Mouse (Mus musculus) 416B (cell line): ENCODE measurements around the gene Sart3.
"Not testable (repeated sequence)": the region's sequence is repeated elsewhere in the genome, so short reads cannot be mapped to it uniquely, and the experiment has no call there.

Experiments used
- DNase-seq: peaks from one replicate; pipeline ENCODE4 v3.0.0; 2011; ENCODE audit warnings: low read depth

Gene Sart3

DNA sequence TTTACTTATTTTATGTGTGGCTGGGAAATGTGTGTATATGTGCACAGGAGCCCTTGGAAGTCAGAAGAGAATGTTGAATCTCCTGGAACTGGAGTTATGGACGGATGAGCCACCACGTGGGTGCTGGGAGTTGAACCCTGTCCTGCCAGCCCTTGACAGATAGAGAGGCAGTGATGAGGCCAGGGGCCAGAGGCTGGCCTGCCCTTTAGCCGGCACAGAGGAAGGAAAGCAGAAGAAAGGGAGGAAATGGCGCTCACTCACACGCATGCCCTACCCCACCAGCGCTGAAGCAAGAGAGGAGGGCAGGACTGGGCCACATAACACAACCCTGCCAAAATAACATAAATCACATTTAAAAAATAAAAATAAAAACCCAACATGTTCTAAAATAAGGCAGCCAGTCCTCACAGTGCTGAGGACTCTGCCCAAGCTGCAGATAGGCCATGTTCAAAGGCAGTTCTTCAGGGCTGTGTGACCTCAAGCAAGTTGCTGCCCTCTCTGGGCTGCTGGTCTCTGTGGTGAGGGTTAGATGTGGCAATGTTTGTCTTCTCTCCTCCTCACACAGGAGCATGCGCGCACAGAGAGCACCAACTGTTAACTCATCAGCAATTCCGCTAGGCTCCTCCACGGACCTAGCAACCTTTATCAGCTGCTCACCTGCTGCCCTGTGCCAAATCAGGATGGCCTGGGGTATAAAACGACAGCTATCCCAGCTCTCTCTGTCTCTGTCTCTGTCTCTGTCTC is 18.3 kb upstream of the Sart3 start:
- DNase-seq: peak; percentile 55

DNA sequence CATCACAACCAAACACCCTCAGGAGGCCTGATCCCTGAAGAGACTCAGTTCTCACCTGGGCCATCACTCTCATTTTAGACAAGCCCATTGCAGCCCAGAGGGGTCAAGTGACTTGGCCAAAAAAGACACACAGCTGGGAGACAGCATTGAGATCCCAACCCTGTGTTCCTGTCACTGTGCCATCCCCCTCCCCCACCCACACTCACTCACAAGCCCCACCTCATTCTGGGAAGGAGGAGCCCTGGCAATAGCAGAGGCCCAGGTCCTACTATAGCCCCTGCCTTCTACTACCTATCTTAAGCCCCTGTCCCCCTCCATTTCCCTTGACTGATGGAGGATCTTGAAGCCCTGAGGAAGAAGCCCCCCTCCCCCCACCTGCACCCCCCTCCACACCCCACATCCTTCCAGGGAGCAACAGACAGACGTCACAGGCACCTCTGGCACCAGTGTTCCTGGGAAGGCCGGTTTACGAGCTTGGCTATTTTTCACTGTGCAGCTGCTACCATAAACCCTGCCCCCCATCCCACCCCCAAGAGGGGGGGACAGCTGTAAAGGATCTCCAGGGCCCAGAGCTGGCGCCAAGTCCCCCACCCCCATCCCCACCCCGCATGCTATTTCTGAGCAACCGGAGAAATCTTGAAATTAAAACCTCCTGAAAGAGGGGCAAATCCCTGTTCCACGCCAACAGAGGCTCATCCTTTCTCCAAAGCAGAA is 16.9 kb upstream of the Sart3 start:
- DNase-seq: no peak

DNA sequence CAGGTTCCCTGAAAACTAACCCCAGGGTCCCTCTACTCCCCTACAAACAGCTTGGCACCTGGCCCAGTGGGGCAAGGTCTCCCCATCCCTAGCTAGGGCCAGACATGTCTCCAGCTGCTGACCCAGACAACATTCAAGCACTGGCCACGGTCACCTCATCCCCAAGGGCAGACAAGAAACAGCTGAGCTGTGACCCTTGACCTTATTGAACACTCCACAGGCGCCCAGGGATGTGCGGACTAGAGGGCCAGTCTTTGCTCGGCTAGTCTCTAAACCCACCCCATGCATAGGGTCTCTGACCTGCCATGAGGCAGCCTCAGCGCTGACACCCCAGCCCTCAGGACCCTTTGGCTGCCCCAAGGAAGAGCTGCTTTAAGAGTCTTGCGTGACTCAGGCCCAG is 16.3 kb upstream of the Sart3 start:
- DNase-seq: no peak

DNA sequence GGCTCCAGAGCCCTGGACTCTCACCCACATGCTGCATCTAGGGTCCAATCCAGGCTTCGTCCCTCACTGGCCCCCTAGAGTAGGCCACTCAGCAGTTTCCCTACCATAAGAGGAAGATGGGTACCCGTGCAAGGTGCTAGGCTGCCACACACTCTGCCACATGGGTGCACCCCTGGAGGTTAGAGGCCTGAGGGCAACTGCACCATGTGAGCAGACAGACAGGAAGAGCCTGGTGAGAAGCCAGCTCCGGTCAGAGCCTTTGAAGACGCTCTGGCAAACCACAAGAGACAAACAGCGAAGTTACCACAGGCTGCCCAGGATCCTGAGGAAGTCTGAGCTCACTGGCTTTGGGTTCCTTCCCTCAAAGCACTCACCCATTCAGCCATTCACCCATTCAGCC is 14.7 kb upstream of the Sart3 start:
- peak; percentile 93 for DNase-seq

GRCm38 (mm10) chr5:113784104-113784503 is 11.8 kb upstream of the Sart3 start:
- not testable (repeated sequence) for DNase-seq

DNA sequence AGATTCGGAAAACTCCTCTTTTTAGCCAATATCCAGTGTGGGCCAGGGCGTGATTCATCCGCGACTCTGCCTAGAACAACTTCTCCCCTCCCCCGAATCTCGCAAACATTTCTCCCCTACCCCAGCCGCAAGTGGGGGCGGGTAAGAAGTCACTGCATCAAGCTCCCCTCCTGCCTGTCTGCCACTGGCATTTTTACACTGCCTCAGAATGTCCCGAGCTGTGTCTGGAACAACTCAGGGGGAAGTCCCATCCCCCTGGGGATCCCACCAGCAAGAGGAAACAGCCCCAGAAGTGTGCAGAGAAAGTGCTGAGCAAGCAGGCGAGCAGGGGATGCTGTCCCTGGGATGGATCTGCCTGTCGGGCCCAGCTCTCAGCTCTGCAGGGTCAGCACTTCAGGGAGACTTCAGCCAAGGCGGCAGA is 11.3 kb upstream of the Sart3 start:
- no peak for DNase-seq

DNA sequence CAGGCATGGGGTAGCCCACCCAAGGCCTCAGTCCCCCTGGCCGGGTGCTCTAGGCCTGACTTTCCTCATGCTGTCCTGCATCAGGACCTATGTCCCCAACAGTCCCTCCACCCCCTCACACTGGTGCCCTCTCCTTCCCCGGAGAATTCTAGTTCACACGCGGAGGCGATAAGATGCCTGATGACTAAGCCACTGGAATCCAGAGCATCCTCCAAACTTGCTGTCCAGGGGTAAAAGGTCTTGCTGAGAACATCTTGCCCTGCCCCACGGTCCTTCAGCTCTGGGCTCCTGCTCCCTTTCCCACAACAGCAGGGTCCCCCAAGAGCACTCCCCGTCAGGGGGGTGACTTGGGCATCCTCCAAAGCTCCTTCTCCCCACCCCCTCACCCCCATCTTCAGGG is 10.3 kb upstream of the Sart3 start:
- DNase-seq: no peak

- no peak for DNase-seq
Measured at GRCm38 (mm10) chr5:113781875-113782274, 9.6 kb upstream of the Sart3 start.

DNA sequence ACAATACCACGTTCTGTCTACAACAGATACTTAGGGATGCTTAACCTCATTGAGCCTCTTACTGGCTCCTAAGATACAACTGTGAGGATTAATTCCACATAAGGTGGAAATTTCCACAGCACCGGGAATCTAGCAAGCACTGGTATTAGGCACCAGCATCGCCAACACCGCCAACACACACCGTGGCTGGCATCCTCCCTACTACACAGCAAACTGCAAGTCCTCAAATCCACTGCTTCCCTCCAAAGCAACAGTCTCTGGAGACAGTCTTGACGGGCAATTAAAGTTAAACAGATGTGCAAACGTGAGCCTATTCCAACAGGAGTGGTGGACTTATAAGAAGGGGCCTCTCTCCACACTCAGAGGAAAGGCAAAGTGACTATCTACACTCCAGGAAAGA is 8.9 kb upstream of the Sart3 start:
- DNase-seq: no peak

- DNase-seq: no peak
Measured at GRCm38 (mm10) chr5:113780763-113781162, 8.5 kb upstream of the Sart3 start.

DNA sequence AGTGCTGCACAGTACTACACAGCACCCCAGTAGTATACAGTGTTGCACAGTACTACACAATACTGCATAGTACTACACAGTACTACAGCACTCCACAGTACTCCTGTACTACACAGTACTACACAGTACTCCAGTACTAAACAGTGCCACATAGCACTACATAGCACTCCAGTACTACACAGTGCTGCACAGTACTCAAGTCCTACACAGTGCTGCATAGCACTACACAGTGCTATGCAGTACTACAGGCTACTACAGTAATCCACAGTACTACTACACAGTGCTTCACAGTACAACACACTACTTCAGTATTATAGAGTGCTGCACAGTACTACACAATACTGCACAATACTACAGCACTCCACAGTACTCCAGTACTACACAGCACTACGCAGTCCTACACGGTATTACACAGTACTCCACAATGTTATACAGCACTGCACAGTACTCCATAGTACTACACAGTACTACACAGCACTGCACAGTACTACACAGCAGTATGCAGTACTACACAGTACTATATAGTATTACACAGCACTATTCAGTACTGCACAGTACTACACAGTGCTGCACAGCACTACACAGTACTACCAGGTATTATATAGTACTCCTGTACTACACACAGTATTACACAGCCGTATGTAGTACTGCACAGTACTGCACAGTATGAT is 7.9 kb upstream of the Sart3 start:
- DNase-seq: no peak

GRCm38 (mm10) chr5:113779569-113779968 is 7.3 kb upstream of the Sart3 start:
- DNase-seq: no peak

DNA sequence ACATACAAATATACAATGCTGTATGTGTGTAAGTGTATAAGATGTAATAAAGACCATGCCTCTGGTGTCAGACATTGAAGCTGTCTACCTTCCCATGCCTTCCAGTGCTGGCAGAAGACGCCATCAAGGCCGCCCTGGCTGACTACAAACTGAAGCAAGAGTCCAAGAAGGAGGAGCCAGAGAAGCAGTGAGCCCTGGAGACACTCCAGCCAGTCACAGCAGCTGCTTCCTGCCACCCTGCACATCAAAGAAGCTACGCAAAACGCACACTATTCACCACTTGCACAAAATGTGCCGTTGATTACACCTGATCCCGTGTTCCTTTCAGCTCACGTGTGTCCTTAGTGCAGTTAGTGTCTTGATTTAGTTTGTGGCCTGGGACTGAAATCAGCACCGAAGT is 5.4 kb upstream of the Sart3 start:
- not testable (repeated sequence) for DNase-seq

GRCm38 (mm10) chr5:113776896-113777226 is 4.6 kb upstream of the Sart3 start:
- DNase-seq: peak; percentile 47

GRCm38 (mm10) chr5:113776128-113776895 is 4.0 kb upstream of the Sart3 start:
- DNase-seq: no peak

- DNase-seq: no peak
Measured at GRCm38 (mm10) chr5:113775585-113775984, 3.3 kb upstream of the Sart3 start.

GRCm38 (mm10) chr5:113773664-113774063 is 1.4 kb upstream of the Sart3 start:
- peak; percentile 93 for DNase-seq

GRCm38 (mm10) chr5:113772905-113773519 is 702 bp upstream of the Sart3 start:
- DNase-seq: peak; percentile 25

DNA sequence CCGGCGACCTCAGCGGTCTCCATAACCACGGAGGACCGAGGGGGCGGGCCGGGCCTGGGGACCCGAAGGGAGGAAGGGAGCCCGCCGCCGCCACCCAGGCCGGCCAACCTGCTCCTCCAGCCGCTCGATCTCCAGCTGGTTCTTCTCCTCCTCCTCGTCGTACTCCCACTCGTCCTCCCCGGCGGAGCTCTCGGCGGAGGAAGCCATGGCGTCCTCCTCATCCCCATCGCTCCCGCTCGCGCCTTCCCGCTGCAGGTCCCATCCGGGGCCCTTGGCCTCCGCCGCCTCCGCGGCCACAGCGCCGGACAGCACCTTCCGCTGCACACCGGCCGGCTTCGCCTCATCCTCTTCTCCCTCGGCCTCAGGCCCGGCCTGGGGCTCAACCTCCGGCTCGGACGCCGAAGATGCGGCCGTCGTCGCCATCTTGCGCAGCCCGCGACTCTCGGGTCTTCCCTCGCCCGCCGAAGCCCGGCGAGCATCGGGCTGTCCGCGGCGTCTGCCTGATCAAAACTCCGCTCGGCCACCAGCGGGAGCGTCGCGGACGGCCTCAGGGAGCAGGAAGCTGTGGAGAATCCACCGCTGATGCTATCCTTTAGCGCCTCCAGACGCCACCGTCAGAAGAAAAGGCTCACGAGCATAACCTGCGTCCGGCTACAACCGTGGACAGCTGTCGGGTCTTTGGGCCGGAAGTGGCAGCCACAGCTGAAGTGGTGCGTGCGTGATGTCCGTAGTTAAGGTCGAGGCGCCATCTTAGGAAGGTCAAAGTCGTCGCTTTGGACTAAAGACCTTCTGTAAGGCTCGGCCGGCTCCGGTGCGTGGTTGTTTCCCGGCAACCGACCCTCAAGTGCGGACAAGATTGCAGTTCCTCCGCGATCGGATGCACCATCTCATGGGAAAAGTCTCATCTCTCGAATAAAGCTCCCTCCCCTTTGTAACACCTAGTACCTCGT is 822 bp downstream of the Sart3 start:
- DNase-seq: peak; percentile 97

DNA sequence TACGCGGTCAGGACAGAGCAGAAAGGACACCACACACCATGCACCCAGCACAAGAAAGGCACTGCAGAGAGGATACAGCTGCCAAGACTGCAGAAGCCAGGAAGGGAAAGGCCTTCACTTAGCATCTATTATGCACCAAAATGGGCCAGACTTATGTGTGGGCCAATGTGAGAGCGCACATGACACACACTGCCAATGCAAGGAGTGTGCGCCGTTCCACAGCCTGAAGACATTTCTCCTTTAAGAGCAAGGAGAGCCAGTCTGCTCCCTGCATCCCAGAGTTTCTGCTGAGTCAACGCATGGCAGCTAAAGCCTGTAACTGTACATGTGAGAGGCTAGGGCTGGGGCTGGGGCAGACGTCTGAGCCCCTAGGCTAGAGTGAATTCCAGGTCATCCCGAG is 3.5 kb downstream of the Sart3 start:
- DNase-seq: no peak
